Mouse (Mus musculus) intestine, postnatal 0 days (tissue): ENCODE results near the gene Map10. TPM values are rescaled to one million over a fixed set of nuclear protein-coding genes. Genes with fewer than 3 reads are reported as not detected.
A peak's percentile ranks its signal among the peaks of the same experiment; 100 is the strongest.

Experiments
- ATAC-seq: fragments of 200-750 bp; cut with Nextera tagmentation; 2 replicates; pipeline ENCODE4 v1.8.0; 2017; ENCODE audit warnings: mild to moderate bottlenecking, moderate TSS enrichment, moderate library complexity
- H3K27ac ChIP-seq: fragments of 300-500 bp; sonication (generic); 2 replicates; pipeline ENCODE4 v1.5.1; 2014; ENCODE audit warnings: mild to moderate bottlenecking, low read depth, low read length, moderate library complexity
- H3K27me3 ChIP-seq: fragments of 300-500 bp; sonication (generic); replicated peaks from 2 replicates; pipeline ENCODE4 v1.6.1; 2014; ENCODE audit warnings: low read length, mixed read lengths; ENCODE audit not compliant: control insufficient read depth, insufficient read depth
- H3K36me3 ChIP-seq: fragments of 300-500 bp; sonication (generic); 2 replicates; pipeline ENCODE4 v1.6.1; 2014; ENCODE audit warnings: mild to moderate bottlenecking, moderate library complexity; ENCODE audit not compliant: control insufficient read depth, insufficient read depth
- H3K4me1 ChIP-seq: fragments of 300-500 bp; sonication (generic); replicated peaks from 2 replicates; pipeline ENCODE4 v1.6.1; 2014; ENCODE audit warnings: antibody characterized with exemption, low read length, mixed read lengths; ENCODE audit not compliant: control insufficient read depth, insufficient read depth
- H3K4me2 ChIP-seq: fragments of 300-500 bp; sonication (generic); replicated peaks from 2 replicates; pipeline ENCODE4 v1.6.1; 2014; ENCODE audit warnings: low read depth, mild to moderate bottlenecking, moderate library complexity
- H3K4me3 ChIP-seq: fragments of 300-500 bp; sonication (generic); 2 replicates; pipeline ENCODE4 v1.5.1; 2014; ENCODE audit warnings: low read depth, low read length
- H3K9ac ChIP-seq: fragments of 300-500 bp; sonication (generic); 2 replicates; pipeline ENCODE4 v1.6.1; 2014; ENCODE audit warnings: mild to moderate bottlenecking, low read depth, low read length
- H3K9me3 ChIP-seq: fragments of 300-500 bp; sonication (generic); 2 replicates; pipeline ENCODE4 v1.6.1; 2016; ENCODE audit warnings: mixed run types; ENCODE audit not compliant: control insufficient read depth
- CTCF ChIP-seq: sonication (generic); IDR thresholded peaks from 2 replicates; pipeline ENCODE4 v1.5.1; 2016; ENCODE audit warnings: low read depth, mild to moderate bottlenecking, control low read depth, antibody characterized with exemption, moderate library complexity
- WGBS: fragments of 180-500 bp; shearing (Covaris S2); extraction: QIAGEN DNeasy Blood & Tissue Kit; methylation state at CpG from one replicate; pipeline ENCODE4 v1.1.7; 2014; 5-methylcytosine and 5-hydroxymethylcytosine counted together
- polyA plus RNA-seq: library from polyadenylated mRNA; unstranded; fragments of >200 nt; fragmentation: Nextera tagmentation; extraction: Ambion mirVana; gene quantifications from 2 replicates; pipeline ENCODE4 v1.2.1, GENCODE M21; 2015

Map10 gene
- polyA plus RNA-seq, result 2.4 and 3.0 TPM in 2 replicates

- TF ChIP-seq CTCF, result peak; percentile 38; the same call in 1 of the 2 replicates
- Histone ChIP-seq H3K4me1 (0 out of 2 replicates have a peak, but pooled peaks cover 4% of the 10 kb centered on the region), H3K27ac (peak within 1 kb of the TSS; percentile 62), H3K9me3 (peaks cover 12% of the 10 kb centered on the region; the same call in 1 of the 2 replicates), H3K27me3 (no peaks in the 10 kb centered on the region), H3K36me3 (no peaks in the 10 kb centered on the region), H3K9ac (peak within 1 kb of the TSS; percentile 54), H3K4me3 (peak within 1 kb of the TSS; percentile 51), H3K4me2 (peak within 1 kb of the TSS; percentile 79)
- ATAC-seq, result peak; percentile 86
- 2% methylated on average over 58 of the region's 62 CpGs for WGBS
Measured at GRCm38 (mm10) chr8:125669700-125670195, at the start of gene Map10. Map10 (plus strand) TSS chr8:125669818.

- TF ChIP-seq CTCF, result no peak
- H3K27ac ChIP-seq, result no peak overlapping the region
- H3K9me3 ChIP-seq, result no peaks in the 10 kb centered on the region
- H3K4me3 ChIP-seq, result no peak overlapping the region
- no peak for ATAC-seq
- H3K4me2 ChIP-seq, result no peak overlapping the region
- H3K9ac ChIP-seq, result no peak overlapping the region
- WGBS, result 76% methylated on average over 4 of the region's 4 CpGs
- H3K36me3 ChIP-seq, result no peaks in the 10 kb centered on the region
- no peaks in the 10 kb centered on the region for H3K27me3 ChIP-seq
- H3K4me1 ChIP-seq, result 0 out of 2 replicates have a peak, but pooled peaks cover 3% of the 10 kb centered on the region
Measured at GRCm38 (mm10) chr8:125620301-125620700, 49.3 kb upstream of the Map10 start.

DNA sequence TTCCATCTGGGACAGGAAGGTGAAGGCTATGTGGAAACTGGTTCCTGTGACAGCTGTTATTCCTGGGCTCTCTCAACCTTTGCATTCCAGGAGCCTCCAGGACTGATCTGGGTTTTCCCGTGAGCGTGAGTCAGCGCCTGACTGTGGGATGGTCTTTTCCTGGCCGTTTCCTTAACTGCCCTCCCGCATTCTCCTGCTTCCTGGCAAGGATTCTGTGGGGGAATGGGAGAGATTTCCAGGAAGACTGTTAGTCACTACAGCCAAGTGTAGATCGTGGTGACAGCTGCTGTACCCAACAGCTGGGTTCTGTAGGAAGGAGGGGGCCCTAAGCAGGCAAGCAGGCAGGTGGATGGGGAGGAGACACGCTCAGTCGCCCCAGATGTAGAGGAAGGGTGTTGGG lies 45.3 kb upstream of the Map10 start:
- Histone ChIP-seq H3K27me3 (no peaks in the 10 kb centered on the region), H3K4me2 (no peak overlapping the region), H3K27ac (no peak overlapping the region), H3K9ac (no peak overlapping the region), H3K36me3 (no peaks in the 10 kb centered on the region), H3K9me3 (no peaks in the 10 kb centered on the region), H3K4me1 (0 out of 2 replicates have a peak, but pooled peaks cover 2% of the 10 kb centered on the region), H3K4me3 (no peak overlapping the region)
- TF ChIP-seq CTCF, result no peak
- 55% methylated on average over 8 of the region's 8 CpGs for WGBS
- ATAC-seq, result no peak

DNA sequence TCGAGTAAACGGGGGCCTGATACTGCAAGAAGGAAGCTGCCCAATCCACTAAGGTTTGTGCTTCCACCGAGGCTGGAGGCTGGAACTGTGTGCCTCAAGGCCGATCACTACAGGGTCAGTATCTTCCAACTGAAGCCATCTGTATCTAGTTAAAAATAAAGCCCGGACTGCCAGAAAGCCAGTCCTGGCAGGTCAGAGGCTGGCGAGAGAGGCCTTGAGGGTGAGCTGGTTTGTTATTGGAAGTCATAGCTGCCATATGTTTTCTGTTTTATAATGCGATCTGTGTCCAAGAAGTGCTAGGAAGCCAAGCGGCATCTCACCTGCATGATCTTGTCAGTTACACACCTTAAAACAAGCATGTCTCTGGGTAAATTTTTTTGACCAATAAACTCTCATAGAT lies 43.2 kb upstream of the Map10 start:
- TF ChIP-seq CTCF, result no peak
- no peak overlapping the region for H3K27ac ChIP-seq
- H3K4me1 ChIP-seq, result no peaks in the 10 kb centered on the region
- H3K4me3 ChIP-seq, result no peak overlapping the region
- H3K4me2 ChIP-seq, result no peak overlapping the region
- no peak for ATAC-seq
- H3K27me3 ChIP-seq, result no peaks in the 10 kb centered on the region
- no peaks in the 10 kb centered on the region for H3K36me3 ChIP-seq
- H3K9ac ChIP-seq, result no peak overlapping the region
- no peaks in the 10 kb centered on the region for H3K9me3 ChIP-seq
- WGBS, result 93% methylated on average over 8 of the region's 8 CpGs

GRCm38 (mm10) chr8:125628834-125629233 lies 40.8 kb upstream of the Map10 start:
- H3K36me3 ChIP-seq, result no peaks in the 10 kb centered on the region
- no peak for ATAC-seq
- no peak overlapping the region for H3K27ac ChIP-seq
- WGBS, result 96% methylated on average over 1 of the region's 1 CpGs
- no peak overlapping the region for H3K9ac ChIP-seq
- H3K27me3 ChIP-seq, result no peaks in the 10 kb centered on the region
- H3K9me3 ChIP-seq, result no peaks in the 10 kb centered on the region
- no peak overlapping the region for H3K4me2 ChIP-seq
- no peak for TF ChIP-seq CTCF
- no peaks in the 10 kb centered on the region for H3K4me1 ChIP-seq
- no peak overlapping the region for H3K4me3 ChIP-seq

GRCm38 (mm10) chr8:125638411-125639058 lies 31.1 kb upstream of the Map10 start:
- H3K9ac ChIP-seq, result no peak overlapping the region
- no peaks in the 10 kb centered on the region for H3K36me3 ChIP-seq
- no peak overlapping the region for H3K4me2 ChIP-seq
- no peak overlapping the region for H3K4me3 ChIP-seq
- no peak overlapping the region for H3K27ac ChIP-seq
- TF ChIP-seq CTCF, result no peak
- H3K9me3 ChIP-seq, result no peaks in the 10 kb centered on the region
- no peaks in the 10 kb centered on the region for H3K27me3 ChIP-seq
- WGBS, result 62% methylated on average over 6 of the region's 6 CpGs
- ATAC-seq, result no peak
- no peaks in the 10 kb centered on the region for H3K4me1 ChIP-seq
